Mouse (Mus musculus): ENCODE results near the gene Coa6.
"Not testable (repeated sequence)": the region's sequence is repeated elsewhere in the genome, so short reads cannot be mapped to it uniquely, and the experiment has no call there.

Gene Coa6

DNA sequence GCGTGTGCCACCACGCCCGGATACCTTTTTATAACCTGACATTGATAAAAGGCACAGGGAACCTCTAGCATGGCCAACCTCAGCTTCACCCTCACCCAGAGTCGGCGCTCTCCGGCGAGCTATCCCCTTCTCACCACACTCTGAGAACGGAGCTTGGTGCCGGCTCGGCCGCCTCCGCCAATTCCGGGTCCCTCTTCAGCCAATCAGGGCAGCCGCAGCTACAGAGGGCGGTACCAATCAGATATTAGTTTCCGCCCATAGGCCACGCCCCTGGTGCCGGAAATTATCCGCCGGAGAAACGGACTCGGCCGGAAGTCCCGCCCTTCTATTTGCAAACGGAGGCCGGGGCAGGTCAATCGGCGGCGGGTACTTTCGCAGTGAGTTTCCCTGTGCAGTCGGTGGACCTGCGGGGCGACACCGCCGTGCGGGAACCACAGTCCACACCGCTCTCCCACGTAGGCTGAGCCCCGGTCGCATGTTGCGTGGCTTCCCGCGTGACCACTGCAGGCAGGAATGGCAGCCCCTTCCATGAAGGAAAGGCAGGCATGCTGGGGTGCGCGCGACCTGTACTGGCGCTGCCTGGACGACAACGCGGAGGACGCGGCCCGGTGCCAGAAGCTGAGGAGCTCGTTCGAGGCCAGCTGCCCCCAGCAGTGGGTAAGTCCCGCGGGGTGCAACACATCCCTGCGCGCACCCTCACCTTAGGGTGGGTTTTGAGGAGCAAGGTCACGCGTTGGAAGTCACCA lies at the start of gene Coa6:
Gene Coa6, plus strand, starts transcription at position 342 of the 746 bp plus-strand sequence.
- DNase-seq (ENCODE audit: low spot score in 2 of 2) = peak; percentile 96 to 99

DNA sequence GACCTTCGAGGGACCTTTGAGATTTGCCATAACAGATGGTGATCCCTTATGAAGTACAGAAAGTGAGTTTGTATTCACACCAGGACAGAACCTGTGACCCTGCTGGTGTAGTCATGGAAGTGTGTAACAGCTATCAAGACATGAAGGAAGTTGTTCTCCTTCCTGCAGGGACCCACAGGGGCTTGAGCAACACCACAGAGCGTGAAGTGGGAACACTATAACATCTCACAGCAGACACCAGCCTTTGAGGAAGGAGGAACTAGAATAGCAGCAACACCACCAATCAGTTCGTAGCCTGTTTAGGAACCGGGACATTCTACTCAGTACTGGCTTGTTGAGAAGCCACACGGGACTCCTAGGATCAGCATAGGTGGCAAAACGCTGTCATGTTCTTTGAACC lies 42.7 kb upstream of the Coa6 start:
- DNase-seq (ENCODE audit: low spot score in 2 of 2) = no peak

GRCm38 (mm10) chr8:126380141-126380540 lies 42.2 kb upstream of the Coa6 start:
- no peak for DNase-seq (ENCODE audit: low spot score in 2 of 2)

- DNase-seq (ENCODE audit: low spot score in 2 of 2) = no peak
Measured at GRCm38 (mm10) chr8:126381299-126381698, 41.0 kb upstream of the Coa6 start.

GRCm38 (mm10) chr8:126382216-126382615 lies 40.1 kb upstream of the Coa6 start:
- no peak for DNase-seq (ENCODE audit: low spot score in 2 of 2)

DNA sequence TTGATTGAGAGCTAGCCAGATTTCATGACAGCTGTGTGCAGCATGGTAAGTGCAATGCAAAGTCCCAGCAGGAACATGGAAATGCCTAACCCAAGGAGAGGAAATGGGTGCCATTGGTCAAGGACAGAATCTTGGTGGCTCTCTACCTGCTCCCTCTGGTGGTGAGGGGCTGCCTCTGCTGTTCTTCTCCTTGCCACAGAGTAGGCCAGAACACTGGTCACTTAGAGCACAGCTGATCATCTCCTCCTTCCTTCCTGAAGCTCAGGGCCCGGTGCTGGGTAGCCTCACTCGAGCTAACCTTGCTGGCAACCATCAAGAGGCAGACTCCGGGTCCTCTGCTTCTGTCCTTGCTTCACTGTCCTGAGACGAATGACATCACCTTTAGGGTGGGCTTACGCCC lies 39.6 kb upstream of the Coa6 start:
- peak in 1 of 2 experiments; percentile 18 for DNase-seq (ENCODE audit: low spot score in 2 of 2)

DNA sequence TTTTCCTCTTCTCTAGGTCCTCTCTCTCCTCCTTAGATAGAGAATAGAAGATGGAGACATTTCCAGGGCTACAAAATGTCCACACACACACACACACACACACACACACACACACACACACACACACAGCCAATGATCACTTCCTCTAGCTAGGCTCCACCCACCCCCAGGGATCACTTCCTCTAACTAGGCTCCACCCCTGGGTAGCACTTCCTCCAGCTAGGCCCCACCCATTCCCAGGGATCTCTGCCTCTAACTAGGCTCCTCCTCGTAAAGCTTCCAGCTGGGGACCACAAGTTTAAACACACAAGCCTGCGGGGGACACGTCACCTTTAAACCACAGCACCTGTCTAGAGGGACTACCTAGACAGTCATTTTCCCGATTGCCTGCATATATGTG lies 34.7 kb upstream of the Coa6 start:
- peak in 1 of 2 experiments; percentile 44 for DNase-seq (ENCODE audit: low spot score in 2 of 2)

- no peak for DNase-seq (ENCODE audit: low spot score in 2 of 2)
Measured at GRCm38 (mm10) chr8:126391541-126391940, 30.8 kb upstream of the Coa6 start.

- DNase-seq (ENCODE audit: low spot score in 2 of 2) = peak in 1 of 2 experiments; percentile 23
Measured at GRCm38 (mm10) chr8:126395386-126395785, 26.9 kb upstream of the Coa6 start.

- no peak for DNase-seq (ENCODE audit: low spot score in 2 of 2)
Measured at GRCm38 (mm10) chr8:126395917-126396316, 26.4 kb upstream of the Coa6 start.

GRCm38 (mm10) chr8:126398349-126398748 lies 24.0 kb upstream of the Coa6 start:
- DNase-seq (ENCODE audit: low spot score in 2 of 2) = no peak

GRCm38 (mm10) chr8:126404550-126404949 lies 17.8 kb upstream of the Coa6 start:
- not testable (repeated sequence) for DNase-seq (ENCODE audit: low spot score in 2 of 2)

- DNase-seq (ENCODE audit: low spot score in 2 of 2) = no peak
Measured at GRCm38 (mm10) chr8:126405030-126405429, 17.3 kb upstream of the Coa6 start.

DNA sequence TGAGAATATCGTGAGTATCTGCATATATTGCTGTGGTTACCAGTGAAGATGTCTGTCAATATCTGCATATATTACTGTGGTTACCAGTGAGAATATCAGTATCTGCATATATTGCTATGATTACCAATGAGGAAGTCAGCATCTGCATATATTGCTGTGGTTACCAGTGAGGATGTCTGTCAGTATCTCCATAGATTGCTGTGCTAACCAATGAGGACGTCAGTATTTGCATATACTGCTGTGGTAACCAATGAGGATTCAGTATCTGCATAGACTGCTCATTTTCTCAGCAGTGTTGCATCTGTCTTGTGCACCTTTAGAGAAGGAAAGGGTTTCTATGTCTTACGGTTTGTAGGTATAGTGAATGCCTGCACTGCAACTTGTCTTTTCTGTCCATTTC lies 1.5 kb upstream of the Coa6 start:
- no peak for DNase-seq (ENCODE audit: low spot score in 2 of 2)

DNA sequence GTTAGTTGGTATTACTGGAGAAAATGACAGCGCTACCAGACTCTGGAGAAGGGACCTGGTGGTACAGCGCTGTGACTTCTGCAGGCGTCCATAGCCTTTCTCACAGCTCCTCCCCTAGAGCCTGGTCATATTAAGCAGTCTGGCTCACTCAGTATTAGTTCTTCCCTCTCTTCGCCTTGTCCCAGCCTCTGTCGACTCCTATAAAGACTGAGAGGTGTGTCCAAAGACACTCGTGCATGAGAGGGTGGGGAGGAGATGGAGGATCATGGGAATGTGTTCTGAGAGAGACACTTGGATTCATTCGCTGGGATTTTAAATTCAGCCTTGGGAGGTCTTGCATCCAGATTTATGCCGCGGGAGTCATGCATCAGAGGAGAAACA lies 595 bp downstream of the Coa6 start:
- DNase-seq (ENCODE audit: low spot score in 2 of 2) = no peak

DNA sequence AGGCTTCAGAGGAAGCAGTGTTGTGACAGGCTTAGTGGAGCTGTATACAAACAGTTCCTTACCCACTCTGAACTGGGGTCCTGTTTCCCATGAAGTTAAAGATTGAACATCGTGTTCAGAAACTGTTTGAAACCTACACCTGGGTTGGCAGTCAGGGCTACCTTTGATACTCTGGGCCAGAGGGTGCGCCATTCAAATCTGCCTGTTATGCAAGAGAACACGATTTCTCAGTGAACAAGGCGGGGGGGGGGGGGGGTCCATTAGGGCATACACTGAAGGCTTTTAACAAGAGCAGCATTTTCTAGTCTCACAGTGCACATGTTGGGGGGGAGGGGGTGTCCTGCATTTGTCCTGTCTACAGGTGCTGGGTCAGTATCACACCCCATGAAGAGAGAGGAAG lies 1.8 kb downstream of the Coa6 start:
- no peak for DNase-seq (ENCODE audit: low spot score in 2 of 2)

- DNase-seq (ENCODE audit: low spot score in 2 of 2) = no peak
Measured at GRCm38 (mm10) chr8:126424946-126425345, 2.6 kb downstream of the Coa6 start.

- no peak for DNase-seq (ENCODE audit: low spot score in 2 of 2)
Measured at GRCm38 (mm10) chr8:126429635-126430034, 7.3 kb downstream of the Coa6 start.

- DNase-seq (ENCODE audit: low spot score in 2 of 2) = no peak
Measured at GRCm38 (mm10) chr8:126433827-126434226, 11.5 kb downstream of the Coa6 start.

GRCm38 (mm10) chr8:126438937-126439336 lies 16.6 kb downstream of the Coa6 start:
- no peak for DNase-seq (ENCODE audit: low spot score in 2 of 2)

DNA sequence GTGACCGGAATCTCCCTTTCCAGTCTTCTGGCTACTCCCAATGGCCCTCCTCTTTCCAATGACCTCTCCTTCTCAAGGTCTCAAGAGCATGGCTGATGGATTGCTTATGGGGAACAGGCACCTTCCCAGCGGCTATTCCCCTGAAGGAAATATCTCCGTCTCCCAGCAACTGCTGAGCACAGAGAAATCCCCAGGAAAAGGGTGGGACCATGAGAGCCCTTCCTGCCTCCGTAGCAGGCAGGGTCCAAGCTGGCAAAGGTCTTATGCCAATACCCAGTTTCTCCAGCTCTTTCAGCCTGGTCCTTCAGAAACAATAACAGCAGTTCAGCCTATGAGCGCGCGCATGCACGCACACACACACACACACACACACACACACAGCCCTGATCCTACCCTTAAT lies 28.8 kb downstream of the Coa6 start:
- no peak for DNase-seq (ENCODE audit: low spot score in 2 of 2)

DNA sequence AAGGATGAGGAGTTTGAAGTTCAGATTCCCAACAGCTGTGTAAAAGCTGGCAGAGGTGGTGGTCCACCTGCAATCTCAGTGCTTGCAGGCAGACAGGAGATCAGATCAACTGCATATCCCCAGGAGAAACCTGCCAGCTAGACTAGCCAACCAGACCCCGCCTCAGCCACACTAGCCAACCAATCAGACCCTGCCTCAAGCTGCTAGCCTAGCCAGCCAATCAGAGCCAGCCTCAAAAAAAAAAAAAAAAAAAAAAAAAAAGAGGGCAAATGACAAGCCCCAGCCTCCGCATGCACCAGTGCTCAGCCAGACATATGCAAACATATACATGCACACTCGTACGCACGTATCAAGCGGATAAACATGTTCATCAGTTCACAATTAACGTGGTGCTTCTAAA lies 33.1 kb downstream of the Coa6 start:
- no peak for DNase-seq (ENCODE audit: low spot score in 2 of 2)

DNA sequence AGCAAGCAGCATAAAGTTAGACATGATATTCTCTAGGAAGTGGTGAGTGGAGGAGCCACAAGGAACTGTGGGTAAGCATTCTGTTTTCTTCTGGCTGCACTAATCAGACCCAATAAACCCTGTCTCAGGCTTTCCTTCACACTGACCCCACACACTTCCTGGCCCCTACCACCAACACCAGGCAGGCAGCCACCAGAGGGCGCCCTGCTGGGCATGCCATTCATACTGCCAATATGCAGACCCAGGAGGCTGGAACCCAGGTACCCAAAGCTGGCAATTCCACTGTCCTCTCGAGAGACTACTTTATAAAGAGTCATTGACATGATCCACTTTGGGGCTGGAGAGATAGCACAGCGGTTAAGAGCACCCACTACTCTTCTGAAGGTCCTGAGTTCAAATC lies 38.0 kb downstream of the Coa6 start:
- DNase-seq (ENCODE audit: low spot score in 2 of 2) = peak; percentile 65 to 86

DNA sequence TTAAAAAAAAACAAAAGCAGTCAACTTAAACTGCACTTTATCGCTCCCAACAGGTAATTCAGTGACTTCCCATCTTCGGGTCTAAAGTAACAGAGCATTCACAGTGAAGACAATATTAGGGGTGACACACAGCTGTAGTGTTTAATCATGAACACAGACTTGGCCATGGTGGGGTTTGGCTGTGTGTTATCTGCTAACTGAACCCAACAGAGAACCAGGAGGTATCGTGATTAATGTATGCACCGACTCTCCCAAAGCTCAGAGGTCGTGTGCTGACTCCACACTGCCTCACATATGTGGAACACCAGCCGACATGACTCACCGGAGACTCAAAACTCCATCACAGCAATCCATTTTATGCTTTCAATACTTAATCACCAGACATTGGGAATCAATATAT lies 39.4 kb downstream of the Coa6 start:
- DNase-seq (ENCODE audit: low spot score in 2 of 2) = no peak
